ENCODE assay signal across 8 mouse cellular contexts in genomic region chrX:137038000-137038483, GRCm38 (mm10). TPM values are rescaled to one million over a fixed set of nuclear protein-coding genes. Genes with fewer than 3 reads are reported as not detected.
A peak's percentile ranks its signal among the peaks of the same experiment; 100 is the strongest.
DNase-seq lines count a peak whose midpoint lies in the region; ATAC-seq lines count a peak whose summit lies in the region.

Gene Slc25a53, minus strand, starts transcription at chrX:137038302.

- peak within 1 kb of the TSS; percentile 50 for H3K4me3 ChIP-seq in intestine, embryonic 14.5 days (ENCODE audit: low read depth, low read length)

- peak; percentile 85 for DNase-seq in adrenal gland, adult 2 months
- peak; percentile 92 for DNase-seq in embryo, embryonic 11 days
- peak; percentile 84 for DNase-seq in gastrocnemius, postnatal 25 days
- peak; percentile 91 for DNase-seq in intestine, embryonic 14.5 days (ENCODE audit: low spot score)
- DNase-seq in left cerebral cortex, postnatal 14 days (ENCODE audit: low spot score in 2 of 2), result peak; percentile 85 to 86
- peak; percentile 86 for DNase-seq in right cerebral cortex, postnatal 14 days
- DNase-seq in urinary bladder, postnatal 25 days (ENCODE audit: low spot score), result peak; percentile 75

- intact Hi-C loops in left cerebral cortex, postnatal 14 days (cut with DNase I), result no loop called here

- 18% methylated on average over 27 of the region's 31 CpGs for WGBS in intestine, embryonic 14.5 days

- no peaks in the 10 kb centered on the region for H3K27me3 ChIP-seq in intestine, embryonic 14.5 days (replicated peaks; ENCODE audit: control insufficient read depth, insufficient read depth, low read length)

- H3K36me3 ChIP-seq in intestine, embryonic 14.5 days (ENCODE audit: control insufficient read depth, insufficient read depth, low read length), result no peaks in the 10 kb centered on the region

- no peaks in the 10 kb centered on the region for H3K9me3 ChIP-seq in intestine, embryonic 14.5 days (ENCODE audit: control insufficient read depth, low read length)

- H3K9ac ChIP-seq in intestine, embryonic 14.5 days (ENCODE audit: low read length), result peak within 1 kb of the TSS; percentile 63

- H3K4me2 ChIP-seq in intestine, embryonic 14.5 days (ENCODE audit: low read length), result peak within 1 kb of the TSS; percentile 59

- peak within 1 kb of the TSS; percentile 87 for H3K27ac ChIP-seq in intestine, embryonic 14.5 days (ENCODE audit: low read depth)

- ATAC-seq in intestine, embryonic 14.5 days (replicated peaks; ENCODE audit: low FRiP score, low TSS enrichment, low read depth), result peak; percentile 94
- peak; percentile 98 for ATAC-seq in megakaryocyte-erythroid progenitor cell, adult 5-6 weeks (replicated peaks; ENCODE audit: low FRiP score, low TSS enrichment, poor library complexity, severe bottlenecking)

- H3K4me1 ChIP-seq in intestine, embryonic 14.5 days (replicated peaks; ENCODE audit: control insufficient read depth, insufficient read depth, low read length), result no peaks in the 10 kb centered on the region; the same call in 1 of the 2 replicates

RNA-seq across cellular contexts. Expression of gene Slc25a53, which starts in this region (rescaled TPM):
- 1 to 10 TPM; 5.7 to 6.1 TPM for total RNA-seq in adrenal gland, adult 2 months (2021)
- 1.1 and 1.3 TPM in 2 replicates for polyA plus RNA-seq in adrenal gland, adult 2 months (2012; rRNA removed)
- total RNA-seq in gastrocnemius, postnatal 25 days (2021), result 1 to 10 TPM; 1.2 to 3.2 TPM
- polyA plus RNA-seq in intestine, embryonic 14.5 days (2014; fragmentation: Nextera tagmentation; extraction: Ambion mirVana), result 9.3 and 10.7 TPM in 2 replicates
- total RNA-seq in left cerebral cortex, postnatal 14 days (2021), result 10 to 100 TPM; 20.2 to 26.0 TPM
- 3.6 and 8.8 TPM in 2 replicates for total RNA-seq in megakaryocyte-erythroid progenitor cell, adult 5-6 weeks (2014; fragmentation: Nextera tagmentation)
- total RNA-seq in megakaryocyte-erythroid progenitor cell, adult 5-6 weeks (2017), result 5.9 and 6.0 TPM in 2 replicates

Comparison
In these comparisons a context has a peak if more than half of its experiments do, and no peak if none do; other contexts are left out.
1. Peak in every context shown above with its lines: DNase-seq, ATAC-seq, H3K4me3 ChIP-seq and H3K27ac ChIP-seq.